ENCODE assay signal across 23 mouse cellular contexts in the genomic region with DNA sequence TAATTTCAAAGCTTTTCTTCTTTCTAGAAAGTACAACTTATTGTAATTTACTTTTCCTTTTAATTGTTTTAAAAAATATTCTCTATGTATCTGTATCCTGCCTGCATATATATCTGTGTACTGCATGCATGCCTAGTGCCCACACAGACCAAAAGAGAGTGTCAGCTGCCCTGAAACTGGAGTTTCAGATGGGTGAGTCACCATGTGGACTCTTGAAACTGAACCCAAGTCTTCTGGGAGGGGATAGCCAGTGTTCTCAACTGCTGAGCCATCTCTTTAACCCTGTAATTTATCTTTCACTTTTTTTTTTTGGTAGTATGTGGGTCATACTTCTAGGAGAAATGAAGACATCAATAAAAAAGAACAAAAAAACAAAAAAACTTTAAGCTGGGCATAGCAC. TPM values are rescaled to one million over a fixed set of nuclear protein-coding genes. Genes with fewer than 3 reads are reported as not detected.
DNase-seq lines count a peak whose midpoint lies in the region; ATAC-seq and TF ChIP-seq lines count a peak whose summit lies in the region.
"Had no signal": no experiment of that assay in that cellular context is flagged by ENCODE, and none has a peak within 500 bp of the region (broad histone marks: within the 10 kb centered on the region; RNA-seq: fewer than 3 reads in every experiment).

No protein-coding gene starts in this region.

- H3K4me3 ChIP-seq in midbrain, embryonic 11.5 days (ENCODE audit: low read depth, low read length) = no peak overlapping the region
- no peak overlapping the region for H3K4me3 ChIP-seq in midbrain, postnatal 0 days (ENCODE audit: low read depth, low read length)
- no peak overlapping the region for H3K4me3 ChIP-seq in liver, postnatal 0 days (ENCODE audit: low read depth, low read length)
- no peak overlapping the region for H3K4me3 ChIP-seq in left cerebral cortex, adult 2 months
- H3K4me3 ChIP-seq: embryonic facial prominence, embryonic 12.5 days; embryonic facial prominence, embryonic 15.5 days; hindbrain, embryonic 12.5 days; hindbrain, embryonic 15.5 days had no signal

- no peak for TF ChIP-seq CTCF in midbrain, postnatal 0 days (IDR thresholded peaks at IDR 0.05)
- no peak for TF ChIP-seq CTCF in liver, postnatal 0 days (IDR thresholded peaks at IDR 0.05; ENCODE audit: low read depth)
- no peak for TF ChIP-seq CTCF in left cerebral cortex, adult 2 months (IDR thresholded peaks at IDR 0.05)

- H3K27me3 ChIP-seq in midbrain, embryonic 11.5 days (ENCODE audit: control insufficient read depth, insufficient read depth, low read length) = no peaks in the 10 kb centered on the region
- H3K27me3 ChIP-seq in midbrain, postnatal 0 days (ENCODE audit: insufficient read depth, low read length) = no peaks in the 10 kb centered on the region
- H3K27me3 ChIP-seq in liver, postnatal 0 days (ENCODE audit: insufficient read depth, low read length) = no peaks in the 10 kb centered on the region
- H3K27me3 ChIP-seq: embryonic facial prominence, embryonic 12.5 days; embryonic facial prominence, embryonic 15.5 days; hindbrain, embryonic 12.5 days; hindbrain, embryonic 15.5 days had no signal

- no peak for TF ChIP-seq EP300 in liver, postnatal 0 days (IDR thresholded peaks at IDR 0.05; ENCODE audit: low read depth)

- DNase-seq in adrenal gland, adult 2 months = peak; percentile 56
- DNase-seq in adrenal gland, postnatal 14 days = no peak
- peak; percentile 1 for DNase-seq in midbrain, embryonic 11.5 days (ENCODE audit: low spot score, missing footprints)
- no peak for DNase-seq in midbrain, postnatal 0 days (ENCODE audit: low spot score)
- peak; percentile 69 for DNase-seq in NIH3T3 (ENCODE audit: low read depth)
- DNase-seq in liver, postnatal 0 days = no peak
- no peak for DNase-seq in left cerebral cortex, adult 2 months (ENCODE audit: extremely low spot score in 1 of 2, low spot score in 2 of 2)
- DNase-seq: adrenal gland, postnatal 10 days; cerebellum, adult 11 months; cerebellum, adult 2 months; cerebellum, adult 9-11 months; cerebellum, postnatal 25 days; forebrain, postnatal 0 days; gastrocnemius, postnatal 10 days; gastrocnemius, postnatal 36 days had no signal

- H3K4me2 ChIP-seq in midbrain, embryonic 11.5 days = no peak overlapping the region
- no peak overlapping the region for H3K4me2 ChIP-seq in midbrain, postnatal 0 days (ENCODE audit: low read depth, low read length, poor library complexity, severe bottlenecking)
- H3K4me2 ChIP-seq in liver, postnatal 0 days (ENCODE audit: low read depth, low read length) = no peak overlapping the region
- H3K4me2 ChIP-seq: embryonic facial prominence, embryonic 12.5 days; embryonic facial prominence, embryonic 15.5 days; heart, embryonic 11.5 days; hindbrain, embryonic 12.5 days; hindbrain, embryonic 15.5 days had no signal

- no peaks in the 10 kb centered on the region for H3K4me1 ChIP-seq in midbrain, embryonic 11.5 days (ENCODE audit: control insufficient read depth, insufficient read depth, low read length)
- H3K4me1 ChIP-seq in midbrain, postnatal 0 days (ENCODE audit: insufficient read depth, low read length) = 0 out of 2 replicates have a peak, but pooled peaks cover 2% of the 10 kb centered on the region
- H3K4me1 ChIP-seq in liver, postnatal 0 days (ENCODE audit: insufficient read depth) = peaks cover 12% of the 10 kb centered on the region; the same call in 1 of the 2 replicates
- H3K4me1 ChIP-seq: embryonic facial prominence, embryonic 12.5 days had no signal

- ATAC-seq in midbrain, embryonic 11.5 days (ENCODE audit: low FRiP score) = no peak
- no peak for ATAC-seq in midbrain, postnatal 0 days (ENCODE audit: low FRiP score)
- no peak for ATAC-seq in liver, postnatal 0 days
- ATAC-seq: CD4-positive, CD25-positive, alpha-beta regulatory T cell, adult 4 months; forebrain, embryonic 14.5 days; forebrain, postnatal 0 days had no signal

- no peak overlapping the region for H3K27ac ChIP-seq in midbrain, embryonic 11.5 days (ENCODE audit: low read depth, low read length)
- no peak overlapping the region for H3K27ac ChIP-seq in midbrain, postnatal 0 days (ENCODE audit: low read depth, low read length)
- no peak overlapping the region for H3K27ac ChIP-seq in liver, postnatal 0 days (ENCODE audit: low read depth)
- H3K27ac ChIP-seq in left cerebral cortex, adult 2 months = no peak overlapping the region
- H3K27ac ChIP-seq: embryonic facial prominence, embryonic 12.5 days; embryonic facial prominence, embryonic 15.5 days; hindbrain, embryonic 12.5 days; hindbrain, embryonic 15.5 days had no signal

- no peaks in the 10 kb centered on the region for H3K9me3 ChIP-seq in midbrain, embryonic 11.5 days (ENCODE audit: control insufficient read depth, low read length)
- H3K9me3 ChIP-seq in midbrain, postnatal 0 days (ENCODE audit: low read length) = no peaks in the 10 kb centered on the region
- H3K9me3 ChIP-seq in liver, postnatal 0 days (ENCODE audit: low read length) = no peaks in the 10 kb centered on the region
- H3K9me3 ChIP-seq: embryonic facial prominence, embryonic 12.5 days; embryonic facial prominence, embryonic 15.5 days; hindbrain, embryonic 12.5 days; hindbrain, embryonic 15.5 days had no signal

- no peaks in the 10 kb centered on the region for H3K36me3 ChIP-seq in midbrain, embryonic 11.5 days (ENCODE audit: control insufficient read depth, insufficient read depth, low read length)
- no peaks in the 10 kb centered on the region for H3K36me3 ChIP-seq in midbrain, postnatal 0 days (ENCODE audit: insufficient read depth, low read length)
- no peaks in the 10 kb centered on the region for H3K36me3 ChIP-seq in liver, postnatal 0 days (replicated peaks; ENCODE audit: insufficient read depth, low read length)
- H3K36me3 ChIP-seq: embryonic facial prominence, embryonic 12.5 days; embryonic facial prominence, embryonic 15.5 days; hindbrain, embryonic 12.5 days; hindbrain, embryonic 15.5 days had no signal

- intact Hi-C loops in left cerebral cortex, adult 2 months (cut with DNase I) = no loop called here

- H3K9ac ChIP-seq in midbrain, embryonic 11.5 days (ENCODE audit: low read length) = no peak overlapping the region
- no peak overlapping the region for H3K9ac ChIP-seq in midbrain, postnatal 0 days (replicated peaks; ENCODE audit: low read length, poor library complexity, severe bottlenecking)
- H3K9ac ChIP-seq in liver, postnatal 0 days (replicated peaks) = no peak overlapping the region
- H3K9ac ChIP-seq: embryonic facial prominence, embryonic 12.5 days; embryonic facial prominence, embryonic 15.5 days; forebrain, postnatal 0 days; hindbrain, embryonic 12.5 days; hindbrain, embryonic 15.5 days had no signal

RNA-seq across cellular contexts. Expression of gene Tom1l2, which starts 29.0 kb away (rescaled TPM):
- 10 to 100 TPM; 71.9 to 78.5 TPM for total RNA-seq in adrenal gland, adult 2 months (2021)
- polyA plus RNA-seq in adrenal gland, adult 2 months (2012; rRNA removed) = 159 and 181 TPM in 2 replicates
- total RNA-seq in adrenal gland, postnatal 14 days (2021) = 55.9 and 65.0 TPM in 2 replicates
- polyA plus RNA-seq in midbrain, embryonic 11.5 days (2014; fragmentation: Nextera tagmentation; extraction: Ambion mirVana) = 12.1 and 12.8 TPM in 2 replicates
- 108 and 120 TPM in 2 replicates for total RNA-seq in midbrain, postnatal 0 days (2014; rRNA removed)
- polyA plus RNA-seq in midbrain, postnatal 0 days (2015; fragmentation: Nextera tagmentation; extraction: Ambion mirVana) = 49.4 and 51.6 TPM in 2 replicates
- polyA plus RNA-seq in liver, postnatal 0 days (2015; fragmentation: Nextera tagmentation; extraction: Ambion mirVana) = 3.0 and 3.6 TPM in 2 replicates
- total RNA-seq in left cerebral cortex, adult 2 months (2021) = 100 to 1,000 TPM; 216 to 221 TPM

RNA-seq across cellular contexts. Expression of gene Drc3, which starts 29.4 kb away (rescaled TPM):
- total RNA-seq in adrenal gland, adult 2 months (2021) = 1 to 10 TPM in 1 of 2 experiments, under 1 TPM in 1; 0.61 to 1.5 TPM
- 0.90 and 1.0 TPM in 2 replicates for polyA plus RNA-seq in adrenal gland, adult 2 months (2012; rRNA removed)
- total RNA-seq in adrenal gland, postnatal 14 days (2021) = 1.6 TPM in 2 replicates
- polyA plus RNA-seq in midbrain, embryonic 11.5 days (2014; fragmentation: Nextera tagmentation; extraction: Ambion mirVana) = 2.0 and 2.4 TPM in 2 replicates
- total RNA-seq in midbrain, postnatal 0 days (2014; rRNA removed) = 9.2 and 14.1 TPM in 2 replicates
- polyA plus RNA-seq in midbrain, postnatal 0 days (2015; fragmentation: Nextera tagmentation; extraction: Ambion mirVana) = 7.1 and 8.6 TPM in 2 replicates
- 0.54 and 0.56 TPM in 2 replicates for polyA plus RNA-seq in liver, postnatal 0 days (2015; fragmentation: Nextera tagmentation; extraction: Ambion mirVana)
- total RNA-seq in left cerebral cortex, adult 2 months (2021) = 10 to 100 TPM; 11.7 to 12.5 TPM
- polyA plus RNA-seq: C2C12 had no signal

Comparison
In these comparisons a context has a peak if more than half of its experiments do, and no peak if none do; other contexts are left out.
1. DNase-seq: peak in adrenal gland, adult 2 months (single experiment), midbrain, embryonic 11.5 days (single experiment) and NIH3T3 (single experiment); none in adrenal gland, postnatal 14 days (single experiment), midbrain, postnatal 0 days (single experiment), liver, postnatal 0 days (single experiment) and left cerebral cortex, adult 2 months (0 of 2).